Mouse (Mus musculus) testis, postnatal 10 days (tissue): ENCODE data around the gene Pex6.
"Not testable (repeated sequence)": the region's sequence is repeated elsewhere in the genome, so short reads cannot be mapped to it uniquely, and the experiment has no call there.

Experiments used
- DNase-seq: peaks from one replicate; pipeline ENCODE4 v3.0.0; 2021; ENCODE audit warnings: low spot score

The Pex6 gene

DNA sequence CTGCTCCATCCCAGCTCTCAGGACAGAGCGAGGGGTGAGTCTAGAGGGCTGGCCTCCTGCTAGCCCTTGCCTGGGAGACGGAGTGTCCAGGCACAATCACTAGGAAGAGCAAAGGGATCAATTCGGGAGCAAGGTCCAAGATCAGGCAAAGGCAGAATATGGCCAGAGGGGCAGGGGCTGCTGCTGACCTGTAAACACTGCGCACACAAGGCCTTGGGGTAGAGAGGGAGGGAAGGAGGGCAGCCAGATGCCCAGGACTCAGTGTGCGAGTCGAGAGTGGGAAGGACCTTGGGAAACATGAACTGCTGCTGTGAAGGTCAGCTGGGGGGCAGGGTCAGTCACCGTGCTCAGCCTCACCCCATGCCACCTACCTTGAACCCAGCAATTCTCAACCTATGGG is 24.0 kb downstream of the Pex6 start:
- DNase-seq: no peak

DNA sequence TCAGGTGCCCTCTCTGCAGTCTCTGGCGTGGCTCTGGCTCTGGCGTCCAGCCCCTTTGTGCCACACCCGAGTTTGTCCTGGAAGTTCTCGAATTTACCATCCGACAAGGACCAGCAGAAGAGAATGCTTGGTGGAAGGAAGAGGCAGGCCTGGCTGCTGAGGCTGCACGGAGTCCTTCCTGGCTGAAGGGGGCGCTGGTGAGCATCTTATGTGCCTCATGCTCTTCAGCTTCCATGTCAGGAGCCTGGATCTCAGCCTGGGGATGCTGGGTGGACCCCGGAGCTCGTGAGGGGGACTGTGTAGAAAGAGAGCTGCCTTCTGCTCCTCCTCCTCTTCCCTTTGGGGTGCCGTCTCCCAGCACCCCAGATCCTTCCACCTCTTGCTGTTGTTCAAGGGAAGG is 24.9 kb downstream of the Pex6 start:
- DNase-seq: peak; percentile 81

DNA sequence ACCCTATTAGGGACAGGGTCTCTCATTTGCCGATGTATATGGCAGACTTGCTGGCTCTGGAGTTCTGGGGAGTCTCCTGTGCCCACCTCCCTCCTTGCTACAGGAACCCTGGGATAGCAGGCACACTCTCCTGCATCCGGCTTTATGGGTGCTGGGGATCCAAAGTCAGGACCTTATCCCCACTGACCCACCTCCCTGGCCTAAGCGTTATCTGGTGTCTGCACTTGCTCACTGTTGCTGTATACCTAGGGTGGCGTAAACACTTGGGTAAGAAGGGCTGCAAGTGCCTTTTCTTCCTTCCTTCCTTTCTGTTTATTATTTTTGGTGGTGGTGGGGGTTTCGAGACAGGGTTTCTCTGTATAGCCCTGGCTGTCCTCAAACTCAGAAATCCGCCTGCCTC is 30.0 kb downstream of the Pex6 start:
- no peak for DNase-seq

DNA sequence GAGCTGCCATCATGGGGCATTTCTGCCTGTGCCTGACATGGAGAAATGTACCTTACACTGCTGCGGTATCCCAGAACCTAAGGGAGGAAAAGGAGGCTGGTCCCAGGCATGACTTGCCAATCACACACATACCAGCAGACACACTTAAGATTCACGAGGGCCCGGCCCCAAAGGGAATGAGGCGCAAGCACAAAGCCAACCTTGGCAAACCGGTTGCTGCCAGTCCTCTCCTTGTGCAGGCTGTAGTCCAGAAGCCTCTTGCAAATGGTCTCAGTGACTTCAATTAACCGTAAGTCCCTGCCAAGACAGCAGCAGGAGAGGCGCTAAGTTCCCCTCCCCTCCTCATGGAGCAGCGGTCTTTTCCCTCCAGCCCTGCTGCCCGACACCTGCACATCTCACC is 31.7 kb downstream of the Pex6 start:
- no peak for DNase-seq

DNA sequence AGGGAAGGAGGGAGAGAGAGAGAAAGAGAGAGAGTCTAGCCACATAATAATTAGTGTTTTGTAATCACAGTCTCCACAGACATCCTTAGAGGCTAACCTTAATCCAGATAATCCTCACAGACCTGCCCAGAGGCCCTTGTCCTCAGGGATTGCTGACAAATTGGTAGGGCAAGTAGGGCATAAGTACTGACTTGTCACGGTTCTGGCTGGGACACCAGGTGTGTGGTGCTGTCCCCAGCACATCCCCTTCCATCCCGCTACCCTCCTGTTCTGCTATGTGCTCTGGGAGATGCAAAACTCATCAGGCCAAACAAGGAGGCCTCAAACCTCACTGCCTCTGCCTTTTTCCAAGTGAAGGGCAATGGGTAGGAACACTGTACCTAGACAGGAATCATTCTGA is 34.2 kb downstream of the Pex6 start:
- DNase-seq: no peak

DNA sequence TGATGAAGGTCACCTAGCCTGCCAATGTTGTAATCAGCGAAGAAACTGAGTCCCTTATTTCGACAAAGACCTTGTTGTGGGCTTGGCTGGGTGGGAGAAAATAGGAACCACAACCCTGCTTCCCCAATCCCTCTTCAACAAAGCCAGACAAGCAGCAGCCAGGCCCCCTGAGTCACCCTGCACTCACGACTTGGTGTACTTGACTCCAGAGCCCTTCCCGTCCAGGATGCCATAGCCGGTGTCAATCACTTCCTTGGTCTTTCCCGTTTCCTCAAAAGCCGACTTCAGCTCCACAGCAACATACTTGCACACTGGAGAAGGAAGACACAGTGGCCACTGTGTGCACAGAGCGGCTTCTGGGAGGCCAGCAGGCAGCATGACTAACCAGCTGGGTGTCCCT is 36.0 kb downstream of the Pex6 start:
- DNase-seq: no peak

DNA sequence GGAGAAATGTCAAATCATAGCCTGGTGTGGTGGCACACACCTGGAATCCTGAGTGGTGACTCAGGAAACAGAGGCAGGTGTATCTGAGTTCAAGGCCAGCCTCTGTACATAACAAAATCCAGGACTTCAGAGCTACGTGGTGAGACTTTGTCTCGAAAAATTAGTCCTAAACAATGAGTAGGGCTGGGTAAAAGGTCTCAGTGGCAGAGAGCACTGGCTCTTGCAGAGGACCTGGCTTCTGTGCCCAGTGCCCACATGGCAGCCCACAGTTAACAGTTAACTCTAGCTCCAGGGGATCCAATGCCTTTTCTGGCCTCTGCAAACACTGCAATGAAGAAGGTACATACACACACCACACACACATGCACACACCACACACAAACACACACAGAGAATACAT is 36.5 kb downstream of the Pex6 start:
- DNase-seq: no peak

DNA sequence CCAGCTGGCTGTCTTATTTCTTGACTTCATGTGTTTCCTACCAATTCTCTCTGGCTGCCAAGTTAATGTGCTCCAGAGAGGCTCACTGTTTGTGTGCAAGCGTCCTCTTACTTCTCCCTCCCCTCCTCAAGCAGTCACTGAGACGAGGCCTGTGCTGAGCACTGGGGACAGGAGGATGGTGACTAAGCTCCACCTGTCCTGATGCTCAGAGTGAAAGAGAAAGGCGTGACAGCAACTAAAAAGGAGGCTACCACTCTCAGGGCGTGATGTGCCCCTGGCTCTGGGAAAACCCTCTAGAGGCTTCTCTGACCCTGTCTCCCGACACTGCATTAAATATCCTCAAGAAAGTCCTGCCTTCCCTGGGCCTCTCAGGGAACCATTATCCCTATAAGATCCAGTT is 38.0 kb downstream of the Pex6 start:
- DNase-seq: no peak

DNA sequence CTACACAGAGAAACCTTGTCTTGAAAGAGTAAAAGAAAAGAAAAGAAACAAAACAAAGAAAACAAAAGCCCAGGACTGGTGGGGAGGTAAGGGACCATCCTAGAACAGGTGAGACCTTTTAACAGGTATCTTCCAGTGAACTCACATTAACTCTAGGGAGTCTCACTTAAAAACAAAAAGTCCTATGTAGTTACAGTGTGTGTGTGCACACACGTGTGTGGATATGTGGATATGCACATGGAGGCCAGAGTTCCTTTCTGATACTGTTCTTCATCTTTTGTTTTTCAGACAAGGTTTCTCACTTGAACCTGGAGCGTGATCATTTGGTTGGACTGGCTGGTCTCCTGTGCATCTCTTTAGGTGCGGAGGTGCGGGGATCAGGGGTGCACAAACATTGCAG is 39.3 kb downstream of the Pex6 start:
- no peak for DNase-seq

DNA sequence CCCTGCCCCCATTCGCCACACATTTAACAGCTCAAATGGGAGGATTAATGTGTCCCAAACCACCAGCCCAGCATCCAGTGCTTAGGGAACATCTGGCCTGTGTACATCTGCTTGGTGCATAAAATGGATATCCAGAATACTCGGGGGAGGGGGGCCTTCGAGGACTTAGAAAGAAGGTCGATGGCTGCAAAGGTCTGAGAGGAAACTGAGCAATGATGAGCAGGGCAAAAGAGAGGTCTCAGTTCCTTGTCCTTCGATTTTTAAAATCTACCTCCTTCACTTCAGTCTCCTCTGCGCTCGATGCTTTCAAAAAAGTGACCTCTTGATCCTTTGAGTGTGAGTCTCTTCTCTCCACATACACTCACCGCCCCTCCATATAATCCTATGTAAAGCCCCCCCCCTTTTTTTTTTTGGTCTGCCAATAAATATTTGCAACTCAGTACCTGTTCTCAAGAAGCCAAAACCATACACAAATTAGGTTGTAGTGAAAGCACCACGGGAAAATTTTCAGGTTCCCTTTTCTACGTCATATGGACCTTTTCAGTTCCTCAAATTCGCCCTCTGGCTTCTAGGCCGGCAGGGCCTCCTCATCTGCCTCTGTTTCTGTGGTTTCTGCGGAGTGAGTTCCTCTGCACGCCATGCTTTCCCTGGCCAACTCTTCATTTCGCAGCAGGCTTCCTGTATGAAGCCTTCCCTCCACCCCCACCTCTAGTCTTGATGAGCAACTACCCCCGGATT is 40.0 kb downstream of the Pex6 start:
- DNase-seq: no peak

DNA sequence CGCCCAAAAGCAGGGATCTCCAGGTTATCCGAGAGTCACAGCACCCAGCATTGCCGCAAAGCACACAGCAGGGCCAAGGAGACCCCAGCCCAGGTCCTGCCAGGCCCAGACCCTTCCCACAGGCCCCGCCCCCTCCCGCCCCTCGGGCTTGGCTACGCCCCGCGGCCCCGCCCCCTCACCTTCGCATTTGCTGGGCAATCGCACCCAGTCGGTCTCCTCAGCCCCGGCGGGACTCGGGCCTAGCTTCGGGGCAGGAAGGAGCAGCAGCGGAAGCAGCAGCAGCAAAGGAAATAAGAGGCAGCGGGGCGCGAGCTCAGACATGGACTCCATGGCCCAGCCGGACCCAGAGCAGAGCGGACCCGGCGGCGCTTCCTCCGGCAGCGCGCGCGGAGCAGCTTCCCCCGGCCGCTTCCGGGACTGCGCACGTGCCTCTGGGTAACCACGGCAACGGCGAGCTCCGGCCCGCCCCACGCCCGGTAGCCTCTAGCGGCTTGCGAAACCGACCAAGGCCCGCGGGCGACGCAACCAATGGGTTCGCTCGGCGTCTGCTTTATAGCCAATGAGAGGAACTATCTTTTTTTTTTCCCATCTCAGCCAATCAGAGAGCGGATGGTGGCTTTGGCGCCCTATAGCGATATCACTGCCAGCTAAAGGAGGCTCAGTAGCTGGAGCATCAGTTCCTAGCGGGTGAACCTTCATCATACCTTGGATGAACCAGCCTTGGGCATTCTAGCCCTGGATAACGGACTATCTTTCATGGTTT is 40.7 kb downstream of the Pex6 start, which contains the start of gene Cnpy3:
Gene Cnpy3, minus strand, starts transcription at position 421 of the 763 bp plus-strand sequence.
- DNase-seq: peak; percentile 98

DNA sequence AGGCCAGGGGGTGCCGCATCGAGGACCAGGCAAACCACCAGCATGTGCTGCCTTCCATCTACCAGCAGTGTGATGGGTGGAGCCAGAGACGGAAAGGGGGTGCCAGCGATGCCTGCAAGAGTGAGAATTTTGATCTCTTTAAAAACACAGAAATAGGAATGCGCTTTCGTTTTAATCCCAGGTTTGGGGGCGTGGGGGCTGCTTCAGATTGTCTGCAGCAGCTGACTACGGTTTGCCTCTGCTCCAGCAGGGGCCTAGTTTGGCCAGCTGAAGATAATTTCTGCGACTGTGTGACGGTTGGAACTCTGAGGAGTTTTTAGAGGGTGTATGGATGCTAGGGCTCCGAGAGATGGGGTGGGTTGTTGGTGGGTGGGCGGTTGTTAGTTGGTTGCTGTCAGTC is 47.5 kb downstream of the Pex6 start:
- no peak for DNase-seq

DNA sequence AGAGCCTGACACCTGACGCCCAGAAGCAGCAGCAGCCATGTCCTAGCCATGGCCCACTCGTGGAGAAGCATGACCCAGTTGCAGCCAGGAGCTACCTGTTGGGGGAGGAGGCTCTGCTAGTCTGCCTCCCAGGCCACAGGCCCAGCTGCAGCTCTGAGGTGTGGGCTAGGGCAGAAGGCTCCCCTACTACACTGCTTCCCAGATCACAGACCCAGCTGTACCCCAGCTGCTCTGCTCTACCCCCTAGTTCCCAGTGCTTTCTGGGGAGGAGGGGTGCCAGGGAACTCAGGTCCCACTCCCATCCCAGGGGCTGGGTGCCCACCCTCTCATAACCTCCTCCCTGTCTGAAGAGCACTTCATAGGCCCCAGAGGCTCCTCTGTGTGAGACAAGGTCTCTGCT is 52.3 kb downstream of the Pex6 start, which contains the start of gene Ptcra:
Gene Ptcra, minus strand, starts transcription at position 169 of the 400 bp plus-strand sequence.
- no peak for DNase-seq

DNA sequence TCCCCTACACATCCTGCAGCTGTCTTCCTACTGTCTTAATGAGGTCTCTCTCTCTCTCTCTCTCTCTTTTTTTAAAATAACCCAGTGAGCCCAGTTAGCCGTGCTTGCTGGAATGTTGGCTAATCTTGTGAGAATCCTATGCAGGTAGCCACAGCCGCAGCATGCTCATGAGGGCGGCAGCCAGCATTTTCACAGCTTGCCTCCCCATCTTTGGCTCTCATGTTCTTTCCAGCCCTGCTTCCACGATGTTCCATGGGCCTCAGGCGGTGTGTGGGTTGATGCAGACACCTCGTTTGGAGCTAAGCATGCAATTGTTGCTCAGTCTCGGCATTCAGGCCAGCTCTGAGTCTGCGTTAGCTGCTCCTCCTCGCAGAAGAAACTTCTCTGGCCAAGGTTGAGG is 53.7 kb downstream of the Pex6 start:
- not testable (repeated sequence) for DNase-seq

DNA sequence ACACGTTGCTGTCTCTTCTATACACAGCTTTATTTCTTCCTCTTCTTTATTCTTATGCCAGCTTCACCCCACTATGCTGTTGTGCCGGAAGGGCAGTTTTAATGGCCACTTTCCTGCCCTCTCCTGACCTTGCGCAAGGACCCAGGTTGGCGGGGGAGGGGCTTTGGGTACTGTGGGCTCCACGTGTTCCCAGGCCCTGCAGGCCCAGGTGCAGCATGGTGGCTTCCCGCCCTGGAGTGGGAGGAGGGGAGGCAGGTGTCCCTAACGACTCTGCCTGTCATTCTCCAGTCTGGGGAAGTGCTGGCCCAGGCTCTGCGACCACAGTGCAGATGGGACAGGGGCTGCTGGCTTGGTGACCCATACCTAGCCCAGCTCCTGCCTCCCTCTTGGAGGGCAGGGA is 56.6 kb downstream of the Pex6 start:
- peak; percentile 58 for DNase-seq

DNA sequence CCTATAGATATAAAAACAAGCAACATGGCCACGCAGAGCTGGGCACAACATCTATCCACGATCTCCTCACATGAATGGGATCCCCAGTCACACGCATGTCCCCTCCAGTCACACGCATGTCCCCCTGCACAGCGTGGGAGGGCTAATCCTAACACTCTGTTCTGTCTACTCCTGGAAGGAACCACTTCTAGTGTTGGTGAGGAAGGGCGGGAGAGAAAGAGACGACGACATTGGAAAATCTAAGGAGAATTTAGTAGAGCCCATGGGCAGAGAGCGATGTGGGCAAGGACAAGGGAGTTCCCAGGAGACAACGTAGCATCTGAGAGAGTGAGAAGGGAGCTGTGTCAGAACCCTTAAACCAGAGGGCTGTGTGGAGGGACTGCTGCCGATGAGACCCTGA is 59.3 kb downstream of the Pex6 start:
- DNase-seq: no peak

DNA sequence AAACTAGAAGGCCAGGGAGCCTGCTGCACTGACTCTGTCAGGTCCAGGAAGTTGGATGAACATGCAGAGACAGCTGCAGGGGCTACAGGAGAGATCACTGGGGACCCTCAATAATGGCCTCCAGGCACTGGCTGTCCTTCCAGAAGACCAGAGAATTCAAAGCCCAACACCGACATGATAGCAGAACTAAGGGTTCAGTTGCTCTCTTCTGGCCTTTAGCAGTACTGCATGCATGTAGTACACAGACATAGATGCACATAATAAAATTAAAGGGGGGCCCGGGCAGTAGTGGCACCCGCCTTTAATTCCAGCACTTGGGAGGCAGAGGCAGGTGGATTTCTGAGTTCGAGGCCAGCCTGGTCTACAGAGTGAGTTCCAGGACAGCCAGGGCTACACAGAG is 59.8 kb downstream of the Pex6 start:
- DNase-seq: no peak

DNA sequence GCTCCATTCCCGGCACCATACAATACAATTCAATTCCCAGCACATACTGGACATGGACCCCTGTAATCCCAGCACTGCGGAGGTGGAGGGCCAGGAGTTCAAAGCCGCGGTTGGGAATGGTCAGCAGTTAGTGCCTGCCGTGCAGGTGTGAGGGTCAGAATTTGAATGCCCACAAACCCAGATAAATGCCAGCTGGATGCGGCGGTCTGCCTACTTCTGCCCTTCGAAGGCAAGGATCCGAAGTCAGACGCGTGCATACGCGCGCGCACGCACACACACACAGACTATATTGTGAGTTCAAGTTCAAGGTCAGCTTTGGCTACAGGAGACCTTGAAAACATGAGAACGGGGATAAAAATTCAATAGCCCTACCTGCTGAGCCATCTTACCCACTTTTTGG is 60.4 kb downstream of the Pex6 start:
- DNase-seq: no peak

DNA sequence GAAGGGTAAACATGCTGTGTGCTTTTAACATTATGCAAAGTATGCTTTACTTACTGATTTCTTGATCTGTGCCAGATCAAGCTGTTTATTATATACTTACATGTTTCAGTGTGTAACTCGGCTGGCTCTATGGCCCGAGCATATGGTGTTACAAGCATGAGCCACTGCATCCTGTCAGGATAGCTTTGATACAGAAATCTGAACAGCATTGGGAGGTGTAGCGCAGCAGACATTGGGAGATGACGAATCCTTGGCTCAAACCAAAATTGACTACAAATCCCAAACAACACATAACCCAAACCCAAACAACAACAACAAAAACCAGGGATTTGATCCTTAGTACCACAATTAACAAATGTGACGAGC is 60.8 kb downstream of the Pex6 start:
- no peak for DNase-seq

DNA sequence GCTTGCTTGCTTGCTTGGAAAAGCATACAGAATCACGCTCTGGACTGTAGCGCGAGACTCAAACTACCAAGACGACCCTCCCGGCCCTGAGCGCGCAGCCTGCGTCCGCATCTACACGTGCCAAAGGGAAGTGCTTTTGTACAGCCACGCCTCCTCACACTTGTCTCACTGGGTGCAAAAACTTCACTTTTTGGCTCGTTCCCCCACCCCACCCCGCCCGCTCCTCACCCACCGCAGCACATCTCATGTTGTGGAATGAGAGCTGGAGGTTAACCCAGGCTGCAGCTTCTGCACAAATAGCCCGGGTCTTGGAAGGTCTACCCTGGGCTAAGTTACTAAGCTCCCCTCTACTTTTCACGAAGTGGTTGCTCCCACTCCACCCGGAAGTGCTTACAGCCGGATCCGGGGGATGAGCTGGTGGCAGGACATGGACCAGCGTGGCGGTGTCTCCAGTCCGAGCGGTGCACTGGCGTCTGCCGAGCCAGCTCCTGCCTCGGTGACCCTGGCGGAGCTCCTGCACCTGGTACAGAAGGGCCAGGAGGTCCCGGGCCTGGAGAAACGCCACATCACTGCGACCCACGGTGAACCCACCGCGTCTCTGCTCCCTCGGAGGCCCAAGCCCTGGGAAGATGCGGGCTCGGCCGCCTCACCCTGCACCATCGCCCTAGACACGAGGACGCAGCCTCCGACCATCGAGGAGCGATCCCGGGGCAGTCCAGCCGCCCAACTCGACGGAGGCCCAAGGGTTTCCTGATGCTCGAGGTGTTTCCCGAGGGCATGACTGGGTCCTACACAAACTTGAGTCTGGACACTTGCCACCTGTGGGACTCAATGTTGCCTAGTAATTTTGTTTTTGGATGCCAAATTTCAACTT is 61.4 kb downstream of the Pex6 start, which contains the start of gene 2310039H08Rik:
Gene 2310039H08Rik, plus strand, starts transcription at position 232 of the 874 bp plus-strand sequence.
- DNase-seq: peak; percentile 83

DNA sequence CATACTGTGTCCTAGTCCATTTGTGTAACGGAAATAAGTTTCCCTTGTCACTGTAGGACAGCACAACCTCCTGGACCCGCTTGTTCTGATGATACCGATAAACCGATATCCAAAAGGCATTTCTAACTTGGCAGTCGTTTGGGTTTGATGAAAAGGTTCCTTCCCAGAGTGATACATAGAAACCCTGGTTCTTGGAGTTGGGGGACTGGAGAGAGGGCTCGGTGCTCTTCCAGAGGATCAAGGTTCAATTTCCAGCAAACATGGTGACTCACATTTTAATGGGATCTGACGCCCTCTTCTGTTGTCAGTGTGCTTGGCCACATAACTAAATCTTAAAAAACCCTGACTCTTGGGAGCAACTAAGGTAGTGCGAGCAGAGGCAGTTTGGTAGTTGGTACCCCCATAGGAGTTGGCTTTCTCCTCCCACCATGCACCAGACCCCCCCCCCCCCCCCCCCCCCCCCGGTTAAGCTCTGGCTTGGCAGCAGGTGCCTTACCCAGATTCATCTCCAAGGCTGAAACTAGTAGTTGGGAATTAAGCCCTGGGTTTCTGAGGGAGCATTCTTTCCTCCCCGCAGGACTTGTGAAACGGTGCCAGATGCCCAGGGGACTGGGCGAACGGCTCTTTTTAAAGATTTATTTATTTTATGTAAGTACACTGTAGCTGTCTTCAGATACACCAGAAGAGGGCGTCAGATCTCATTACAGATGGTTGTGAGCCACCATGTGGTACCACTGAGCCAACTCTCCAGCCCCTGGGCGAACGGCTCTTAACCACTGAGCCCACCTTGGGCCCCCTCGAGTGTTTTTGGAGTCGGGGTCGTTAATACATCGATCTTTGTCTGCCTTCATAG is 62.2 kb downstream of the Pex6 start:
- no peak for DNase-seq

DNA sequence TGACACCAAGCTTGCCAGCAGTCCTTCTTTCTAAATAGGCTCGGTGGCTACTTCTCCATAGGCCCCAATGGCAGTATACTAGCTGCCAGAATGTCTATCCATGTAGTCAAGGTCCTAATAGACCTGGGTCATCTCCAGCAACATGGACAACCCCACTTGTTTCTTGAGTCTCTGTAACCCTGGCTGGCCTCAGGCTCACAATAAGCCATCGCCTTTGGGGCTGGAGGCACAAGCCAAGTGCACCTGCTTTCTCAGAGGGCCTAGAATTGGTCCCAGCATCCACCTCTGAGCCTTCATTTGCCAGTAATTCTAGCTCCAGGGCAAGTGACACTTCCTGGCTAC is 62.8 kb downstream of the Pex6 start:
- DNase-seq: no peak
